Mouse (Mus musculus) hindbrain, embryonic 14.5 days (tissue): ENCODE measurements around the gene Cuzd1. TPM values are rescaled to one million over a fixed set of nuclear protein-coding genes. Genes with fewer than 3 reads are reported as not detected.

ENCODE experiments used
- ATAC-seq: fragments of 200-750 bp; cut with Nextera tagmentation; 2 replicates; pipeline ENCODE4 v1.8.0; 2017; ENCODE audit warnings: moderate number of reproducible peaks, mild to moderate bottlenecking, moderate TSS enrichment, moderate library complexity; ENCODE audit not compliant: low FRiP score
- DNase-seq: peaks from one replicate; pipeline ENCODE4 v3.0.0-alpha.2; 2015; ENCODE audit warnings: low spot score
- H3K27ac ChIP-seq: fragments of 300-500 bp; sonication (generic); 2 replicates; pipeline ENCODE4 v1.5.1; 2014; ENCODE audit warnings: mild to moderate bottlenecking, moderate library complexity
- H3K27me3 ChIP-seq: fragments of 300-500 bp; sonication (generic); 2 replicates; pipeline ENCODE4 v1.6.1; 2014; ENCODE audit warnings: mild to moderate bottlenecking, low read length, mixed read lengths; ENCODE audit not compliant: control insufficient read depth, insufficient read depth
- H3K36me3 ChIP-seq: fragments of 300-500 bp; sonication (generic); replicated peaks from 2 replicates; pipeline ENCODE4 v1.6.1; 2014; ENCODE audit not compliant: control insufficient read depth, insufficient read depth
- H3K4me1 ChIP-seq: fragments of 300-500 bp; sonication (generic); replicated peaks from 2 replicates; pipeline ENCODE4 v1.6.1; 2014; ENCODE audit warnings: antibody characterized with exemption, low read length, mixed read lengths; ENCODE audit not compliant: control insufficient read depth, insufficient read depth
- H3K4me2 ChIP-seq: fragments of 300-500 bp; sonication (generic); replicated peaks from 2 replicates; pipeline ENCODE4 v1.6.1; 2014; ENCODE audit warnings: mild to moderate bottlenecking, moderate library complexity
- H3K4me3 ChIP-seq: fragments of 300-500 bp; sonication (generic); replicated peaks from 2 replicates; pipeline ENCODE4 v1.5.1; 2014; ENCODE audit warnings: mild to moderate bottlenecking, low read length
- H3K9ac ChIP-seq: fragments of 300-500 bp; sonication (generic); 2 replicates; pipeline ENCODE4 v1.6.1; 2014
- H3K9me3 ChIP-seq: fragments of 300-500 bp; sonication (generic); 2 replicates; pipeline ENCODE4 v1.6.1; 2016; ENCODE audit warnings: low read length; ENCODE audit not compliant: control insufficient read depth
- WGBS: fragments of 180-500 bp; shearing (Covaris S2); extraction: QIAGEN DNeasy Blood & Tissue Kit; methylation state at CpG from one replicate; pipeline ENCODE4 v1.1.7; 2014; 5-methylcytosine and 5-hydroxymethylcytosine counted together
- polyA plus RNA-seq: library from polyadenylated mRNA; unstranded; fragments of >200 nt; fragmentation: Nextera tagmentation; extraction: Ambion mirVana; gene quantifications from 2 replicates; pipeline ENCODE4 v1.2.1, GENCODE M21; 2014

Gene Cuzd1
- polyA plus RNA-seq, 1 experiment from 2014 or later, result not detected

DNA sequence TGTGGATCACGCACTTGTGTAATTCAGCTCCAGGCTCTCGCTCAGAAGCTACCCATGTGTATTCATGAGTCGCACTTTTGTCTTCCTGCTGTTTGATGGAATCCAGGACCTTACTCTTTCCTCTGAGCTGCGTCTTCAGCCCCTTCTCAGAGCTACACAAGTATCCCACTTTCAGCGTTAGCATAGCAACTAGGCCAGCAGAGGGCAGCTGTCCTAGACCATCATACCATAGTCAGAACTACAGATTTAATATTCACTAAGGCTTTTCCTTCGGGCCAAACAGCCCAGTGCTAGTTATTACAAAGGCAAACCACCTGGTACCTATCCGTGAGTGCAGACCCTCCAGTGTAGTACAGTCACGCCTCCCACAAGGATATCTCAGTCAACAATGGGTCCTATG lies 24.9 kb downstream of the Cuzd1 start:
- Histone ChIP-seq H3K4me3 (no peak overlapping the region), H3K9me3 (no peaks in the 10 kb centered on the region), H3K27me3 (no peaks in the 10 kb centered on the region), H3K36me3 (no peaks in the 10 kb centered on the region), H3K4me1 (no peaks in the 10 kb centered on the region), H3K27ac (no peak overlapping the region), H3K9ac (no peak overlapping the region), H3K4me2 (no peak overlapping the region)
- WGBS, result 81% methylated on average over 8 of the region's 8 CpGs
- DNase-seq (no peak), ATAC-seq (no peak)

DNA sequence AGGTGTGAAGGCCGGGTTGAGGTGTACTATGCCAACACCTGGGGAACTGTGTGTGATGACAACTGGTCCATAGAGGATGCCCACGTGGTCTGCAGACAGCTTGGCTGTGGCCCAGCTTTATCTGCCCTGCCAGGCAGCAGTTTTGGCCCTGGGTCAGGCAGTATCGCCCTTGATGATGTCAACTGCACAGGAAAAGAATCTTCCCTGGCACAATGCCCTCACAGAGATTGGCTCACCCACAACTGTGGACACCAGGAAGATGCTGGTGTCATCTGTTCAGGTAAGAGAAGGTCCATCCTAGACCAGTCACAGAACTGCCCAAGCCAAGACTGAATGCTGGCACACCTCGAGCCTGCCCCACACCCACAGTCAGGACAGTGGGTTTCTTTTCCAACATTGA lies 56.2 kb downstream of the Cuzd1 start:
- DNase-seq, result no peak
- Histone ChIP-seq H3K27me3 (no peaks in the 10 kb centered on the region), H3K4me1 (no peaks in the 10 kb centered on the region), H3K9me3 (no peaks in the 10 kb centered on the region), H3K4me3 (no peak overlapping the region), H3K4me2 (no peak overlapping the region), H3K9ac (no peak overlapping the region), H3K27ac (no peak overlapping the region), H3K36me3 (no peaks in the 10 kb centered on the region)
- WGBS, result 74% methylated on average over 4 of the region's 4 CpGs
- ATAC-seq, result no peak

- H3K27me3 ChIP-seq, result no peaks in the 10 kb centered on the region
- 93% methylated on average over 4 of the region's 4 CpGs for WGBS
- no peaks in the 10 kb centered on the region for H3K9me3 ChIP-seq
- H3K36me3 ChIP-seq, result no peaks in the 10 kb centered on the region
- H3K4me3 ChIP-seq, result no peak overlapping the region
- H3K27ac ChIP-seq, result no peak overlapping the region
- H3K4me1 ChIP-seq, result no peaks in the 10 kb centered on the region
- no peak for DNase-seq
- H3K9ac ChIP-seq, result no peak overlapping the region
- ATAC-seq, result no peak
- H3K4me2 ChIP-seq, result no peak overlapping the region
Observed at GRCm38 (mm10) chr7:131264251-131264650, 57.8 kb downstream of the Cuzd1 start.

GRCm38 (mm10) chr7:131260946-131261345 lies 61.1 kb downstream of the Cuzd1 start:
- DNase-seq, result no peak
- Histone ChIP-seq H3K36me3 (no peaks in the 10 kb centered on the region), H3K9ac (no peak overlapping the region), H3K4me3 (no peak overlapping the region), H3K9me3 (no peaks in the 10 kb centered on the region), H3K27ac (no peak overlapping the region), H3K4me2 (no peak overlapping the region), H3K27me3 (no peaks in the 10 kb centered on the region), H3K4me1 (no peaks in the 10 kb centered on the region)
- no peak for ATAC-seq
- WGBS, result 71% methylated on average over 6 of the region's 6 CpGs

Other genes with a start within 250 kb of the Cuzd1 start
- gene 4933402N03Rik, start 176.0 kb downstream of the Cuzd1 start, polyA plus RNA-seq, result not detected in 2 replicates
- 0.03 TPM in 1 of 2 replicates, not detected in the other for gene 5430419D17Rik, start 147.9 kb downstream of the Cuzd1 start, polyA plus RNA-seq
- not detected in 2 replicates for gene Fam24b, start 7.2 kb upstream of the Cuzd1 start, polyA plus RNA-seq
- not detected in 2 replicates for gene Fam24a, start 11.6 kb upstream of the Cuzd1 start, polyA plus RNA-seq
- gene 2310057M21Rik, start 40.5 kb upstream of the Cuzd1 start, polyA plus RNA-seq, result 30.0 and 30.6 TPM in 2 replicates
- 42.5 and 50.1 TPM in 2 replicates for gene Pstk, start 48.8 kb upstream of the Cuzd1 start, polyA plus RNA-seq
- gene Ikzf5, start 88.2 kb upstream of the Cuzd1 start, polyA plus RNA-seq, result 15.7 and 18.0 TPM in 2 replicates
- 91.3 and 101 TPM in 2 replicates for gene Acadsb, start 88.3 kb upstream of the Cuzd1 start, polyA plus RNA-seq
- 1.5 and 1.8 TPM in 2 replicates for gene Hmx3, start 220.6 kb upstream of the Cuzd1 start, polyA plus RNA-seq
- gene Hmx2, start 226.5 kb upstream of the Cuzd1 start, polyA plus RNA-seq, result 1.3 and 1.9 TPM in 2 replicates
- gene Bub3, start 237.9 kb upstream of the Cuzd1 start, polyA plus RNA-seq, result 157 and 158 TPM in 2 replicates